16 mouse cellular contexts compared by ENCODE assay signal in genomic region chr14:25538522-25538921, GRCm38 (mm10).
DNase-seq lines count a peak whose midpoint lies in the region; ATAC-seq and TF ChIP-seq lines count a peak whose summit lies in the region.
"Had no signal": no experiment of that assay in that cellular context is flagged by ENCODE, and none has a peak within 500 bp of the region (broad histone marks: within the 10 kb centered on the region; RNA-seq: fewer than 3 reads in every experiment).

No protein-coding gene starts in this region.

- no peak overlapping the region for H3K27ac ChIP-seq in intestine, postnatal 0 days (ENCODE audit: low read depth, low read length)
- H3K27ac ChIP-seq in intestine, embryonic 15.5 days, result no peak overlapping the region
- H3K27ac ChIP-seq in midbrain, embryonic 13.5 days, result peak overlapping the region; percentile 15; the same call in 1 of the 2 replicates
- no peak overlapping the region for H3K27ac ChIP-seq in midbrain, postnatal 0 days (ENCODE audit: low read depth, low read length)
- H3K27ac ChIP-seq in liver, postnatal 0 days (ENCODE audit: low read depth), result 0 out of 2 replicates have a peak overlapping the region, but pooled peaks have one; percentile 13
- H3K27ac ChIP-seq: embryonic facial prominence, embryonic 13.5 days; heart, adult 2 months had no signal

- DNase-seq in adrenal gland, postnatal 36 days, result peak; percentile 32 to 53
- DNase-seq in adrenal gland, postnatal 25 days, result no peak
- no peak for DNase-seq in midbrain, postnatal 0 days (ENCODE audit: low spot score)
- DNase-seq in liver, postnatal 0 days, result no peak
- DNase-seq in ovary, postnatal 10 days (ENCODE audit: low spot score), result no peak
- DNase-seq: cerebellum, adult 11-12 months; cerebellum, adult 9-10 months; cerebellum, postnatal 25 days; heart, adult 2 months had no signal

- no peaks in the 10 kb centered on the region for H3K27me3 ChIP-seq in intestine, postnatal 0 days (replicated peaks; ENCODE audit: control insufficient read depth, insufficient read depth, low read length)
- no peaks in the 10 kb centered on the region for H3K27me3 ChIP-seq in intestine, embryonic 15.5 days (replicated peaks)
- H3K27me3 ChIP-seq in midbrain, embryonic 13.5 days, result no peaks in the 10 kb centered on the region
- no peaks in the 10 kb centered on the region for H3K27me3 ChIP-seq in midbrain, postnatal 0 days (ENCODE audit: insufficient read depth, low read length)
- no peaks in the 10 kb centered on the region for H3K27me3 ChIP-seq in liver, postnatal 0 days (ENCODE audit: insufficient read depth, low read length)
- H3K27me3 ChIP-seq: embryonic facial prominence, embryonic 13.5 days; heart, embryonic 12.5 days had no signal

- H3K9ac ChIP-seq in intestine, postnatal 0 days (ENCODE audit: low read depth, low read length), result 0 out of 2 replicates have a peak overlapping the region, but pooled peaks have one; percentile 3
- H3K9ac ChIP-seq in intestine, embryonic 15.5 days, result no peak overlapping the region
- no peak overlapping the region for H3K9ac ChIP-seq in midbrain, embryonic 13.5 days (replicated peaks)
- no peak overlapping the region for H3K9ac ChIP-seq in midbrain, postnatal 0 days (replicated peaks; ENCODE audit: low read length, poor library complexity, severe bottlenecking)
- H3K9ac ChIP-seq in liver, postnatal 0 days (replicated peaks), result no peak overlapping the region
- H3K9ac ChIP-seq: embryonic facial prominence, embryonic 13.5 days had no signal

- H3K4me2 ChIP-seq in intestine, postnatal 0 days (replicated peaks; ENCODE audit: low read depth), result no peak overlapping the region
- no peak overlapping the region for H3K4me2 ChIP-seq in intestine, embryonic 15.5 days (replicated peaks)
- no peak overlapping the region for H3K4me2 ChIP-seq in midbrain, embryonic 13.5 days (replicated peaks)
- H3K4me2 ChIP-seq in midbrain, postnatal 0 days (ENCODE audit: low read depth, low read length, poor library complexity, severe bottlenecking), result no peak overlapping the region
- H3K4me2 ChIP-seq in liver, postnatal 0 days (ENCODE audit: low read depth, low read length), result no peak overlapping the region
- H3K4me2 ChIP-seq: embryonic facial prominence, embryonic 13.5 days; heart, embryonic 12.5 days had no signal

- ATAC-seq in intestine, postnatal 0 days, result no peak
- ATAC-seq in intestine, embryonic 15.5 days, result no peak
- ATAC-seq in midbrain, embryonic 13.5 days, result no peak
- ATAC-seq in midbrain, postnatal 0 days (ENCODE audit: low FRiP score), result no peak
- ATAC-seq in liver, postnatal 0 days, result peak; percentile 28; the same call in 1 of the 2 replicates
- ATAC-seq: forebrain, embryonic 14.5 days; intestine, embryonic 16.5 days had no signal

- TF ChIP-seq EP300 in liver, postnatal 0 days (IDR thresholded peaks at IDR 0.05; ENCODE audit: low read depth), result no peak

- H3K4me3 ChIP-seq in intestine, postnatal 0 days (ENCODE audit: low read depth, low read length), result no peak overlapping the region
- no peak overlapping the region for H3K4me3 ChIP-seq in intestine, embryonic 15.5 days (replicated peaks)
- no peak overlapping the region for H3K4me3 ChIP-seq in midbrain, embryonic 13.5 days (replicated peaks)
- no peak overlapping the region for H3K4me3 ChIP-seq in midbrain, postnatal 0 days (ENCODE audit: low read depth, low read length)
- H3K4me3 ChIP-seq in liver, postnatal 0 days (ENCODE audit: low read depth, low read length), result no peak overlapping the region
- H3K4me3 ChIP-seq: embryonic facial prominence, embryonic 13.5 days; heart, adult 2 months; heart, embryonic 12.5 days had no signal

- TF ChIP-seq CTCF in intestine, postnatal 0 days (IDR thresholded peaks at IDR 0.05; ENCODE audit: low read depth), result no peak
- TF ChIP-seq CTCF in midbrain, postnatal 0 days (IDR thresholded peaks at IDR 0.05), result no peak
- TF ChIP-seq CTCF in liver, postnatal 0 days (IDR thresholded peaks at IDR 0.05; ENCODE audit: low read depth), result no peak

- peaks cover 8% of the 10 kb centered on the region for H3K4me1 ChIP-seq in intestine, postnatal 0 days (replicated peaks; ENCODE audit: control insufficient read depth, insufficient read depth, low read length)
- peaks cover 32% of the 10 kb centered on the region for H3K4me1 ChIP-seq in intestine, embryonic 15.5 days (replicated peaks)
- H3K4me1 ChIP-seq in midbrain, embryonic 13.5 days (replicated peaks), result peaks cover 26% of the 10 kb centered on the region
- no peaks in the 10 kb centered on the region for H3K4me1 ChIP-seq in midbrain, postnatal 0 days (ENCODE audit: insufficient read depth, low read length)
- peaks cover 28% of the 10 kb centered on the region for H3K4me1 ChIP-seq in liver, postnatal 0 days (ENCODE audit: insufficient read depth)

- no peaks in the 10 kb centered on the region for H3K9me3 ChIP-seq in intestine, postnatal 0 days (ENCODE audit: control insufficient read depth)
- H3K9me3 ChIP-seq in intestine, embryonic 15.5 days, result no peaks in the 10 kb centered on the region
- H3K9me3 ChIP-seq in midbrain, embryonic 13.5 days, result no peaks in the 10 kb centered on the region
- no peaks in the 10 kb centered on the region for H3K9me3 ChIP-seq in midbrain, postnatal 0 days (ENCODE audit: low read length)
- no peaks in the 10 kb centered on the region for H3K9me3 ChIP-seq in liver, postnatal 0 days (ENCODE audit: low read length)
- H3K9me3 ChIP-seq: embryonic facial prominence, embryonic 13.5 days; heart, embryonic 12.5 days had no signal

- H3K36me3 ChIP-seq in intestine, postnatal 0 days (ENCODE audit: control insufficient read depth, insufficient read depth), result peaks cover 22% of the 10 kb centered on the region; the same call in 1 of the 2 replicates
- H3K36me3 ChIP-seq in intestine, embryonic 15.5 days, result peaks cover 12% of the 10 kb centered on the region
- peaks cover 66% of the 10 kb centered on the region for H3K36me3 ChIP-seq in midbrain, embryonic 13.5 days
- peaks cover 14% of the 10 kb centered on the region for H3K36me3 ChIP-seq in midbrain, postnatal 0 days (ENCODE audit: insufficient read depth, low read length)
- peaks cover 34% of the 10 kb centered on the region for H3K36me3 ChIP-seq in liver, postnatal 0 days (replicated peaks; ENCODE audit: insufficient read depth, low read length)

- 68% methylated on average over 2 of the region's 2 CpGs for WGBS in intestine, postnatal 0 days
- WGBS in intestine, embryonic 15.5 days, result 72% methylated on average over 2 of the region's 2 CpGs
- WGBS in midbrain, embryonic 13.5 days, result 96% methylated on average over 2 of the region's 2 CpGs
- WGBS in midbrain, postnatal 0 days, result 77% methylated on average over 2 of the region's 2 CpGs
- 57% methylated on average over 2 of the region's 2 CpGs for WGBS in liver, postnatal 0 days (ENCODE audit: insufficient replicate concordance)

Comparison
In these comparisons a context has a peak if more than half of its experiments do, and no peak if none do; other contexts are left out.
1. DNase-seq: peak in adrenal gland, postnatal 36 days (2 of 2); none in adrenal gland, postnatal 25 days (single experiment), midbrain, postnatal 0 days (single experiment), liver, postnatal 0 days (single experiment) and ovary, postnatal 10 days (single experiment).
2. H3K27ac ChIP-seq: peak in midbrain, embryonic 13.5 days (single experiment) and liver, postnatal 0 days (single experiment); none in intestine, postnatal 0 days (single experiment), intestine, embryonic 15.5 days (single experiment) and midbrain, postnatal 0 days (single experiment).